Mouse (Mus musculus) cerebellum, adult 2 months (tissue): ENCODE measurements around the gene Rnf182.

Experiments
- CTCF ChIP-seq: fragments of 200-500 bp; IDR thresholded peaks from 2 replicates; pipeline ENCODE4 v1.5.1; 2011; ENCODE audit warnings: low read depth, mild to moderate bottlenecking, control low read depth, low read length, moderate library complexity, borderline replicate concordance; ENCODE audit not compliant: insufficient read depth
- POLR2A ChIP-seq: fragments of 200-500 bp; IDR thresholded peaks from 2 replicates; pipeline ENCODE4 v1.6.1; 2011; ENCODE audit warnings: low read length, control low read depth, borderline replicate concordance; ENCODE audit not compliant: insufficient read depth

GRCm38 (mm10) chr13:43714741-43715140 is 99.2 kb downstream of the Rnf182 start:
- TF ChIP-seq POLR2A (no peak), CTCF (no peak)
